Mouse (Mus musculus): ENCODE data around the gene Wipf3.

DNA sequence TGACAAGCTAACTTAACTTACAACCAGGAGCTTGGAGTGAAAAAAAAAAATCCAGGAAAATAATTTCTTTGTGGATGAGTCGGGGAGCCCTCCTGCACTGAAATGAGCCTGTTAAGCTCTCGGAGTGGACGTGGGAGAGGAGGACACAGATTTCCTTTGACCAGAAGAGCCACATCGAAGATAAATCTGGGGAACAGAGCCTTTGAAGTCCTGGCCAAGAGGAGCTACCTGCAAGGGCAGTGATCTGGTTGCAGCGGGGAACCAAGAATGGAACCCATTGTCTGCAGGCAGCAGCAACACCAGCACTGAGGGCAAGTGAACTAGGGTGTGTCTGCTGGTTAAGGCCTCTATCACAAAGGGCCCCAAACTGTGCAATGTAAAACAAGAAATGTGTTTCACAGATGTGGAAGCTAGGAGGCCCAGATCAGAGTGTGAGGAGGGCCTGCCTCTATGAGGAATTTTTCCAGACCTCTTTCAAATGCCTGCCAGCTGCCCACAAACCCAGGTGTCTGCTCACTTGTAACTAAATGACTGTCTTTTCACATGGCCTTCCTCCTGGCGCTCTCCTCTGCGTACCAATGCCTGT, 40.6 kb upstream of the Wipf3 start:
- no peak for TF ChIP-seq CTCF (IDR thresholded peaks at IDR 0.05; ENCODE audit: control insufficient read depth, insufficient read depth, low read length)
- TF ChIP-seq POLR2A (IDR thresholded peaks at IDR 0.05; ENCODE audit: borderline replicate concordance, control insufficient read depth, low read depth, low read length) = no peak

All from bone marrow, adult 2 months (tissue).